ENCODE assay signal across 8 mouse cellular contexts in the genomic region with DNA sequence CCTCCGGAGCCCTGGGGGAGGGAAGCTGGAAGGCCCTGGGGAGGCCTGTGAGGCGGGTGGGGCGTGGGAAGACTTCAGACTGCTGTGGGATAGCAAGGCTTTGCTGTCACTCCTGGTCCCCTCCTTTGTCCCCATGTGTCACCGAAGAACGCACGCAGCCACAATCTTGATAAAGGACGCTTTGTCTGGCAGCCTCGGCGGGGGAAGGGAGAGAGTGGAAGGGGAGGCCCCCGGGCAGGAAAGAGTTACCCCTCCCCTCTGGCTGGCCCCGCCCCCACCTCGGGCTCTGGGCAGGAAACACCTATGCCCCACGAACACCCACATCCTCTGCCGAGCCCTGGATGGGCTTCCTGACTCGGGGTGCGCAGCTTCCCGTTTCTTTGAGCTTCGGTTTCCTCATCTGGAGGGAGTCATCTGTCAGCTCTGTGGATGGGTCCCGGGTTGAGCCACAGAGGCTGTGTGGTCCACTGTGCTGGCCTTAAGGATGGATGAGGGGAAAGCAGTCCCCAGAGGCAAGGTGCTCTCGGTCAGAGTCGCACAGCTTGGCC.
DNase-seq lines count a peak whose midpoint lies in the region; ATAC-seq and TF ChIP-seq lines count a peak whose summit lies in the region.

No protein-coding gene starts in this region.

- peak; percentile 41; the same call in 1 of the 2 replicates for ATAC-seq in heart, embryonic 14.5 days (ENCODE audit: insufficient number of reproducible peaks, insufficient read depth, low FRiP score, low read depth)
- ATAC-seq in kidney, postnatal 0 days (replicated peaks; ENCODE audit: low FRiP score, low read depth), result 0 out of 2 replicates have a peak, but pooled peaks have one; percentile 10

- TF ChIP-seq CTCF in E14TG2a.4 (conservative IDR thresholded peaks at IDR 0.05; ENCODE audit: low read length), result no peak
- no peak for TF ChIP-seq CTCF in kidney, postnatal 0 days (IDR thresholded peaks at IDR 0.05; ENCODE audit: low read depth)

- H3K36me3 ChIP-seq in E14TG2a.4 (ENCODE audit: insufficient read depth, low read length), result no peaks in the 10 kb centered on the region
- H3K36me3 ChIP-seq in heart, embryonic 14.5 days (ENCODE audit: control insufficient read depth, insufficient read depth, low read length), result no peaks in the 10 kb centered on the region
- H3K36me3 ChIP-seq in kidney, postnatal 0 days (ENCODE audit: insufficient read depth, low read length), result no peaks in the 10 kb centered on the region

- peak overlapping the region; percentile 53 for H3K4me2 ChIP-seq in heart, embryonic 14.5 days (ENCODE audit: low read length)
- peak overlapping the region; percentile 25 for H3K4me2 ChIP-seq in kidney, postnatal 0 days (ENCODE audit: low read length)

- H3K27ac ChIP-seq in heart, embryonic 14.5 days (replicated peaks in 1 of 2; ENCODE audit: control insufficient read depth in 1 of 2, insufficient read depth in 1 of 2, low read depth in 2 of 2, low read length in 2 of 2), result peak overlapping the region; percentile 40 to 70; a peak in 3 of 4 replicates
- H3K27ac ChIP-seq in kidney, postnatal 0 days, result peak overlapping the region; percentile 54

- 4% methylated on average over 21 of the region's 21 CpGs for WGBS in heart, embryonic 14.5 days
- 4% methylated on average over 21 of the region's 21 CpGs for WGBS in kidney, postnatal 0 days

- no peaks in the 10 kb centered on the region for H3K9me3 ChIP-seq in E14TG2a.4 (ENCODE audit: low read length)
- H3K9me3 ChIP-seq in heart, embryonic 14.5 days (ENCODE audit: control insufficient read depth, low read length), result no peaks in the 10 kb centered on the region
- no peaks in the 10 kb centered on the region for H3K9me3 ChIP-seq in kidney, postnatal 0 days (replicated peaks; ENCODE audit: low read length)

- H3K4me3 ChIP-seq in E14TG2a.4 (replicated peaks; ENCODE audit: low read length), result peak overlapping the region; percentile 70
- H3K4me3 ChIP-seq in heart, embryonic 14.5 days (ENCODE audit: control insufficient read depth in 1 of 2, insufficient read depth in 1 of 2, low read depth in 1 of 2, low read length in 2 of 2), result peak overlapping the region in 1 of 2 experiments; percentile 4; a peak in 2 of 4 replicates
- H3K4me3 ChIP-seq in kidney, postnatal 0 days (replicated peaks; ENCODE audit: low read depth, low read length), result no peak overlapping the region; the same call in 1 of the 2 replicates

- peak; percentile 76 for DNase-seq in c-Kit-positive CD71-negative TER-119-negative erythroid progenitor cells, embryonic 14.5 days (ENCODE audit: low read depth)
- peak; percentile 66 for DNase-seq in kidney, postnatal 0 days (ENCODE audit: low spot score)
- DNase-seq in lung, postnatal 4 days, result peak; percentile 85 to 90
- peak; percentile 68 to 71 for DNase-seq in spleen, postnatal 14 days (ENCODE audit: low spot score in 2 of 2)
- no peak for DNase-seq in cerebellum, postnatal 36 days
- DNase-seq in left cerebral cortex, adult 11 months (ENCODE audit: low spot score), result no peak

- peaks cover 37% of the 10 kb centered on the region for H3K4me1 ChIP-seq in E14TG2a.4 (replicated peaks; ENCODE audit: low read depth, low read length)
- H3K4me1 ChIP-seq in heart, embryonic 14.5 days (ENCODE audit: control insufficient read depth in 2 of 2, insufficient read depth in 2 of 2, low read length in 2 of 2), result peaks cover 46 to 67% of the 10 kb centered on the region in 2 experiments
- peaks cover 23% of the 10 kb centered on the region; the same call in 1 of the 2 replicates for H3K4me1 ChIP-seq in kidney, postnatal 0 days (replicated peaks; ENCODE audit: insufficient read depth, low read length)

- peaks cover 65% of the 10 kb centered on the region for H3K27me3 ChIP-seq in E14TG2a.4 (ENCODE audit: insufficient read depth, low read length)
- no peaks in the 10 kb centered on the region for H3K27me3 ChIP-seq in heart, embryonic 14.5 days (ENCODE audit: control insufficient read depth, insufficient read depth, low read length)
- peaks cover 21% of the 10 kb centered on the region; the same call in 1 of the 2 replicates for H3K27me3 ChIP-seq in kidney, postnatal 0 days (ENCODE audit: insufficient read depth, low read length)

- H3K9ac ChIP-seq in heart, embryonic 14.5 days (ENCODE audit: low read length), result peak overlapping the region; percentile 58; the same call in 1 of the 2 replicates
- H3K9ac ChIP-seq in kidney, postnatal 0 days (ENCODE audit: low read depth, low read length), result no peak overlapping the region

Comparison
In these comparisons a context has a peak if more than half of its experiments do, and no peak if none do; other contexts are left out.
1. DNase-seq: peak in c-Kit-positive CD71-negative TER-119-negative erythroid progenitor cells, embryonic 14.5 days (single experiment), kidney, postnatal 0 days (single experiment), lung, postnatal 4 days (2 of 2) and spleen, postnatal 14 days (2 of 2); none in cerebellum, postnatal 36 days (0 of 2) and left cerebral cortex, adult 11 months (single experiment).